Mouse (Mus musculus): Measurements from ENCODE around the gene Zmiz1. TPM values are rescaled to one million over a fixed set of nuclear protein-coding genes. Genes with fewer than 3 reads are reported as not detected.

The Zmiz1 gene
- total and polyA plus RNA-seq, 3 experiments, result 3.7 to 45.8 (median 11.1) TPM

DNA sequence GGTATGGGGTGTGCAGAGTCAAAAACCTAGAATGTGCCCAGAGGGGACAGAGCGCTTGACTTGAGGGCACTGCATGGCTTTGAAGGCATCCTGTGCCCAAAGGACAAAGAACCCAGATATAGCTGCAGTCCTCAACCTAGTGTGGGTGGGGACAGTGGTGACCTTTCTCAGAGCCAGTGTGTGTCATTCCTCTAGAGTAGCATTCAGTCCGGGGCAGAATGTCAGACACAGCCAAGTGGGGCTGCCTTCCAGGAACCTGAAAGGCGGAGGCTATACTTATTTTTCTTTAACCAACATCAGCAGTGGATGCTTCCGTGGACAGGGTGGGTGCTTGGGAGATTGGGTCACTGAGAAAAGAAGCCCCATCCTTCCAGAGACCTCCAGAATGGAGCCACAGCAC is 103.5 kb downstream of the Zmiz1 start:
- no peaks in the 10 kb centered on the region for H3K79me2 ChIP-seq (replicated peaks; ENCODE audit: control insufficient read depth, extremely low read depth, insufficient read depth, poor library complexity, severe bottlenecking)
- no peak overlapping the region for H3K27ac ChIP-seq (ENCODE audit: insufficient read depth, low read depth)
- in situ Hi-C loops (cut with MboI; ENCODE audit: low pct_ligation_motif_present, low pct_unique_long_range_greater_than_20kb, low sequenced_read_pairs) (loop anchor here (10.0 kb wide), 1 partner anchor 98 kb away; no protein-coding TSS in a partner anchor), dilution Hi-C loops (cut with MboI; ENCODE audit: extremely low pct_ligation_motif_present, extremely low pct_unique_long_range_greater_than_20kb, low sequenced_read_pairs) (no loop called here)
- peaks cover 10 to 63% of the 10 kb centered on the region in 2 experiments for H3K36me3 ChIP-seq (replicated peaks in 1 of 2; ENCODE audit: control insufficient read depth in 1 of 2, insufficient read depth in 1 of 2, low read length in 1 of 2)
- DNase-seq (ENCODE audit: extremely low read depth), result no peak
- H3K9ac ChIP-seq (ENCODE audit: insufficient read depth, low read depth), result no peak overlapping the region
- no peaks in the 10 kb centered on the region for H3K27me3 ChIP-seq (replicated peaks)
- no peak for TF ChIP-seq ZMIZ1 (IDR thresholded peaks at IDR 0.05; ENCODE audit: low read depth, low read length)
- no peak for TF ChIP-seq ZNF384 (IDR thresholded peaks at IDR 0.05; ENCODE audit: low read depth, low read length)
- TF ChIP-seq MAFK (IDR thresholded peaks at IDR 0.05; ENCODE audit: insufficient replicate concordance, low read length), result no peak
- no peak for TF ChIP-seq POLR2AphosphoS2 (IDR thresholded peaks at IDR 0.05; ENCODE audit: low read depth, low read length)
- no peak overlapping the region for H3K4me2 ChIP-seq (ENCODE audit: insufficient read depth, low read depth, poor library complexity, severe bottlenecking)
- H3K4me3 ChIP-seq (replicated peaks in 1 of 3; ENCODE audit: low read depth in 2 of 3, low read length in 2 of 3, poor library complexity in 1 of 3), result no peak overlapping the region
- peaks cover 13% of the 10 kb centered on the region for H3K9me3 ChIP-seq (replicated peaks; ENCODE audit: low read length)
- peaks cover 0 to 61% of the 10 kb centered on the region in 2 experiments; a peak in 3 of 4 replicates for H3K4me1 ChIP-seq (ENCODE audit: control insufficient read depth in 1 of 2, insufficient read depth in 2 of 2)

DNA sequence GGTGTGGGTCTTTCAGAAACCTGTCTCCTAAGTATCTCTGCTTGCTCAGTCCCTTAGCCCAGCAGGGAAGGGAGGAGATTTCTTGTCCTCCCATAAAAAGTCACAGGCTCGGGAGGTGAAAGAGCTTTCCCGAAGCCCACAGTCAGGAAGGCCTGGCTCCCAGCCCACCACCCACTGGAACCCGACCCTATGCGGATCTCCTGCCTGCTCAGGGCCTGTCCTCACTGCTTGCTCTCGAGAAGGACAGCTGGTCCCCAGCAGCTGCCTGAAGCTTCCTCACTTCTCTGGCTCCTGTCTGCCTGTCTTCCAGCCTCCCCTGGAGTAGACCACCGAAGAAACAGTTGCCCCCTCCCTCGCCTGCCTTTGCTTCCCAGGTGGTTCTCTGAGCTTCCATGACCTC is 103.9 kb downstream of the Zmiz1 start:
- H3K4me1 ChIP-seq (ENCODE audit: control insufficient read depth in 1 of 2, insufficient read depth in 2 of 2), result peaks cover 0 to 57% of the 10 kb centered on the region in 2 experiments; a peak in 3 of 4 replicates
- H3K27ac ChIP-seq (ENCODE audit: insufficient read depth, low read depth), result no peak overlapping the region
- peaks cover 13% of the 10 kb centered on the region for H3K9me3 ChIP-seq (replicated peaks; ENCODE audit: low read length)
- peaks cover 10 to 66% of the 10 kb centered on the region in 2 experiments for H3K36me3 ChIP-seq (replicated peaks in 1 of 2; ENCODE audit: control insufficient read depth in 1 of 2, insufficient read depth in 1 of 2, low read length in 1 of 2)
- H3K9ac ChIP-seq (ENCODE audit: insufficient read depth, low read depth), result no peak overlapping the region
- H3K79me2 ChIP-seq (replicated peaks; ENCODE audit: control insufficient read depth, extremely low read depth, insufficient read depth, poor library complexity, severe bottlenecking), result no peaks in the 10 kb centered on the region
- dilution Hi-C loops (cut with MboI; ENCODE audit: extremely low pct_ligation_motif_present, extremely low pct_unique_long_range_greater_than_20kb, low sequenced_read_pairs) (no loop called here), in situ Hi-C loops (cut with MboI; ENCODE audit: low pct_ligation_motif_present, low pct_unique_long_range_greater_than_20kb, low sequenced_read_pairs) (loop anchor here (10.0 kb wide), 1 partner anchor 98 kb away; no protein-coding TSS in a partner anchor)
- no peak overlapping the region for H3K4me3 ChIP-seq (replicated peaks in 1 of 3; ENCODE audit: low read depth in 2 of 3, low read length in 2 of 3, poor library complexity in 1 of 3)
- H3K27me3 ChIP-seq (replicated peaks), result no peaks in the 10 kb centered on the region
- no peak for DNase-seq (ENCODE audit: extremely low read depth)
- TF ChIP-seq UBTF (IDR thresholded peaks at IDR 0.05; ENCODE audit: low read depth, low read length), result no peak
- TF ChIP-seq PAX5 (IDR thresholded peaks at IDR 0.05; ENCODE audit: low read length), result no peak
- TF ChIP-seq TBP (conservative IDR thresholded peaks at IDR 0.05; ENCODE audit: low read depth, low read length), result no peak
- no peak for TF ChIP-seq ZNF384 (IDR thresholded peaks at IDR 0.05; ENCODE audit: low read depth, low read length)
- no peak for TF ChIP-seq RAD21 (IDR thresholded peaks at IDR 0.05; ENCODE audit: low read depth, low read length)
- no peak for TF ChIP-seq MAFK (IDR thresholded peaks at IDR 0.05; ENCODE audit: insufficient replicate concordance, low read length)
- no peak for TF ChIP-seq JUN (IDR thresholded peaks at IDR 0.05; ENCODE audit: insufficient read depth, low read depth, low read length)
- no peak for TF ChIP-seq MAX (IDR thresholded peaks at IDR 0.05; ENCODE audit: low read length)
- no peak for TF ChIP-seq CHD1 (IDR thresholded peaks at IDR 0.05; ENCODE audit: low read depth, low read length)
- no peak overlapping the region for H3K4me2 ChIP-seq (ENCODE audit: insufficient read depth, low read depth, poor library complexity, severe bottlenecking)

- DNase-seq (ENCODE audit: extremely low read depth), result no peak
- H3K9me3 ChIP-seq (replicated peaks; ENCODE audit: low read length), result peaks cover 13% of the 10 kb centered on the region
- H3K27ac ChIP-seq (ENCODE audit: insufficient read depth, low read depth), result no peak overlapping the region
- in situ Hi-C loops (cut with MboI; ENCODE audit: low pct_ligation_motif_present, low pct_unique_long_range_greater_than_20kb, low sequenced_read_pairs) (loop anchor here (10.0 kb wide), 1 partner anchor 100 kb away; no protein-coding TSS in a partner anchor), dilution Hi-C loops (cut with MboI; ENCODE audit: extremely low pct_ligation_motif_present, extremely low pct_unique_long_range_greater_than_20kb, low sequenced_read_pairs) (no loop called here)
- H3K27me3 ChIP-seq (replicated peaks), result no peaks in the 10 kb centered on the region
- H3K4me1 ChIP-seq (ENCODE audit: control insufficient read depth in 1 of 2, insufficient read depth in 2 of 2), result peaks cover 0 to 46% of the 10 kb centered on the region in 2 experiments; a peak in 3 of 4 replicates
- peaks cover 8 to 59% of the 10 kb centered on the region in 2 experiments for H3K36me3 ChIP-seq (replicated peaks in 1 of 2; ENCODE audit: control insufficient read depth in 1 of 2, insufficient read depth in 1 of 2, low read length in 1 of 2)
- H3K4me3 ChIP-seq (replicated peaks in 1 of 3; ENCODE audit: low read depth in 2 of 3, low read length in 2 of 3, poor library complexity in 1 of 3), result no peak overlapping the region
- no peak for TF ChIP-seq CTCF (conservative IDR thresholded peaks at IDR 0.05 in 1 of 2, IDR thresholded peaks at IDR 0.05 in 1 of 2; ENCODE audit: low read depth in 2 of 2, low read length in 2 of 2)
- no peak for TF ChIP-seq EP300 (IDR thresholded peaks at IDR 0.05; ENCODE audit: low read length)
- no peak for TF ChIP-seq SIN3A (IDR thresholded peaks at IDR 0.05; ENCODE audit: low read length)
- TF ChIP-seq E2F4 (IDR thresholded peaks at IDR 0.05; ENCODE audit: insufficient replicate concordance, low read depth, low read length), result no peak
- TF ChIP-seq MXI1 (IDR thresholded peaks at IDR 0.05; ENCODE audit: low read depth, low read length), result no peak
- TF ChIP-seq RCOR1 (conservative IDR thresholded peaks at IDR 0.05; ENCODE audit: low read depth, low read length), result no peak
- no peaks in the 10 kb centered on the region for H3K79me2 ChIP-seq (replicated peaks; ENCODE audit: control insufficient read depth, extremely low read depth, insufficient read depth, poor library complexity, severe bottlenecking)
- H3K9ac ChIP-seq (ENCODE audit: insufficient read depth, low read depth), result no peak overlapping the region
- H3K4me2 ChIP-seq (ENCODE audit: insufficient read depth, low read depth, poor library complexity, severe bottlenecking), result no peak overlapping the region
Observed at GRCm38 (mm10) chr14:25564577-25564976, 105.6 kb downstream of the Zmiz1 start.

Measured in CH12.LX (cell line).